Mouse (Mus musculus) neural tube, embryonic 10.5 days (tissue): Measurements from ENCODE around the gene Bsdc1.

Source experiments
- DNase-seq: peaks from one replicate; pipeline ENCODE4 v3.0.0-alpha.2; 2017; ENCODE audit warnings: low spot score; ENCODE audit errors: extremely low spot score

Bsdc1 gene

GRCm38 (mm10) chr4:129479863-129480262 lies 18.5 kb downstream of the Bsdc1 start:
- no peak for DNase-seq

- no peak for DNase-seq
These were observed 19.7 kb downstream of the Bsdc1 start for GRCm38 (mm10) chr4:129481090-129481489.

DNA sequence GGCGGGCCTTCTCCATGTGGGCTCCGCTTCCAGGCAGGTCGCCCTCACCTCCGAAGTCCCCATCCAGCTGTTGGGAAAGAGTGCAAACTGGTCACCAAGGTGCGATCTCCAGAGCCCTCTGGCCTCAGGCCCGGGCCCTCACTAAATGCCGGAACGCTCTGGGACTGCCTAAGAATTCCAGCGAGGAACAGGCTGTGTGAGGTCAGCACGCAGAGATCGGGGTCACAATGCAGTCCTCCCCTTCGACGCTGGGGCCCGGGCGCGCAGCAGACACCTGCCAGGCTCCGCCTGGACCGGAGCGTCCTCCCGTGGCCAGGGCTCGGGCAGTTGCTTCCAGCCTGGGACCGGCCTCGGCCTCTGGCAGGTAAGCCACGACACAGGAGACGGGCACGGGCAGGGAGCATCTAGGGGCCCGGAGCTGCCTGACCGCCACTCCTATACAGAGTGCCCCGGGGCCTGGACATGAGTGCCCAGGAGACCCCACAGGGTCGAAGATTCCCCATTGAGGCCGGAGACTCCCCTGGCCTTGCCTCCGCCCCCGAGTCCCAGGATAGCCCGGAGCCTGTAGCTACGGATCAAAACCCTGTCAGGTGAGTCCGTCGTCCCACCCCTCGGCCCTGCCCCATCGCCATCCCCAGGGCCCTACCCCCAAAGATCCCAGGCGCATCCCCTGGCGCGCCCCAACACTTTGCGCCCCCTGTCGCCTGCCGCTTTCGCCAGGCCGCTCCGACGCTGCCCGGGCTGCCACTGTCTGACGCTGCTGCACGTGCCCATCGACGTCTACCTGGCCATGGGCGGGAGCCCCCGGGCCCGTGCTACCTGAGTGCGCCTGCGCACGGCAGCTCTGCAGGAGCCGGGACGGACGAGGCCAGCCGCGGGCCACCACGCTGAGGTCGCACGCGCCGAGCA lies 29.8 kb downstream of the Bsdc1 start, which contains the start of the genes Tssk3 and Fam229a:
Gene Tssk3 (minus strand): TSS at position 51 of the 909 bp plus-strand sequence.
Gene Fam229a (plus strand): TSS at position 219 of the 909 bp plus-strand sequence.
- peak; percentile 47 for DNase-seq

GRCm38 (mm10) chr4:129494681-129495080 lies 33.3 kb downstream of the Bsdc1 start:
- DNase-seq = no peak

DNA sequence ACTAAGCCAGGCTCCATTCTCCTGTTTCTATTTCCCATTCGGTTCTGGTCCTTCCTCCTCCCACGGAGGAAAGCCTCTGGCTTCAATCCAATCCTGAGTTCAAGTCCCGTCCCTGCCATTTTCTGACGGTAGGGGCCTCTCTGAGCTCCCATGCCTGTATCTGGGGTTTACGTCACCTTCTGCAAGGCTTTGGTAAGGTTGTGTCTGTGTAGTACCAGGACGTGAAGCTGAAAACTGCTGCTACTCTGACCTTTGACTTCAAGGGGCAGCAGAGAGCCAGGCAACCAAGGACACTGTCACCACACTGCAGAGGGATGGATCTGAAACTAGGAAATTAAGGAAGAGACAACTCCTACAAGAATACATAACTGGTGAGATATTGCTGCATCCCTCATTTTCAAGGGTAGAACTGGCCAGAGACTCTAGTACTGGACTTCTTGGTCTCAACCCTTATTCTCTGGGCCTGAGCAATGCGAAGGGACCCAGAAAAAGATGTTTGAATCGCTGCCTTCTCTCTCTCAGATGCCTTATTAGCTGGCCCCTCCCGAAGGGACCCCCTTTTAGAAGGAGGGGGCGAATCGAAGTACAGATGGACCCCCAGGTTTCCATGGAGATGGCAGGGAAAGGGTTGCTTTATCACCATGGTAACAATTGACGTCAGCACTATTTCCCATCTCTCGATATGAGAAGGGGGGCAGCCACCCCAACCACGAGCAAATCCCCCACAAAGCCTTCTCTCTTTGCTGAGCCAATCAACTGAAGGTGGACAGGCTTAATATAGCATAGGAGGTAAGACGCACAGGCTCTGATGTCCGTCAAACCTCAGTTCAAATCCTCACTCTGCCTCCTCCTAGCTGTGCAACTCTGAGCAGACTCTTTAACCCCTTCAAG lies 34.5 kb downstream of the Bsdc1 start:
- DNase-seq = no peak

DNA sequence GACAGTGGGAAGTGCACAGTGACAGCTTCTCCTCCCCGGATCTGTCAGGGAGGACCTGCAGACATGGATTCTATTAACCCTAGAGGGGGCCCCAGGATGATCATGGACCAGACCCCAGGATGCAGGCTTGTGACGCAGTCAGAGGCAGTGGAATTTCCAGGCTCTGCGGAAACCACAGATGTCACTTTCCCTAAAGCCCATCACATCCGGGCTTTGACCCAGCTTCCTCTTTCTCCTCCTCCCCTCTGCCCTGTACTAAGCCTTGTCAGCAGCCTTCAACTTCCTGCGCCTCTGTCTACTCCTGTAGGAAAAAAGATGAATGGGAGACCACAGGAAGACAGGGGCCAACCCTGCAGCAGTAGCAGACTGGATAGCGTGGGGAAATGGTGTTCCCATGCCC lies 35.2 kb downstream of the Bsdc1 start:
- no peak for DNase-seq

DNA sequence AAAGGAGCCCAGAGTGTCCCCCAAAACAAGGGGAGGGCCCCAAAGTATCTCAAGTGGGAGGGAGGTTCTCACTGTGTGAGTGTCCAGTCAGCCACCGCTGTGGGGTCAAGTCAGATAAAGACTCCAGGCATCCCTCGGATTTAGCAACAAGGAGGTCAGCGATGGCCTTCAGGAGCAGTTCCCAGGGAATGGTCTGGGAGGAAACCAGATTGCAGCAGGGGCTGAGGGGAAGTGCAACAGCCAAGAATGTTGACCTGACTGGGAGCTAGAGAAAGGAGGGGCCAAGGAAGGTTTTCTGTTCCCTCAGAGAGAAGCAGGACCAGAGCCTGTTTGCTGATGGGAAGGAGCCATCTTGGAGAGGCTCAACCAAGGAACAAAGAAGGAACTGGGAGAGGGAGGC lies 37.6 kb downstream of the Bsdc1 start:
- DNase-seq = no peak

DNA sequence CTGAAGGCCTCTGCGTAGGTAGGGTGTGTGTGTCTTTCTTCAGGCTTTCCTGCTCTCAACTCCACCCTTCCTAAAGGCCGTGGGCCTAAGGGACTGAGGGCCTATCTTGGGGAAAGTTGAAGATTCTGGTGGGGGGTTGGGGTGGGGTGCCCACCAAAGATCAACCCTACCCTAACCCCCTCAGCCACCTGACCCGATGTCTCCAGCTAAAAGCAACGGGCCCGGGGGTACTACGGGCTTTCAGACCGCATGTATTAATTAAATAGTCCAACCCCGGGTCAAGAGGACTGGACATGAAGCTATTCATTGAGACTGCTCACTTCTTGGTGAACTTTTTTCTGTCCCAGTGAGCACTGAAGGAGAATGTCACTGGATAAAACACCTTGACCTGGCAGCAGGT lies 38.6 kb downstream of the Bsdc1 start:
- no peak for DNase-seq

- DNase-seq = peak; percentile 97
These were observed 39.5 kb downstream of the Bsdc1 start for GRCm38 (mm10) chr4:129500607-129501566.

GRCm38 (mm10) chr4:129502327-129502888 lies 41.0 kb downstream of the Bsdc1 start:
- DNase-seq = no peak

DNA sequence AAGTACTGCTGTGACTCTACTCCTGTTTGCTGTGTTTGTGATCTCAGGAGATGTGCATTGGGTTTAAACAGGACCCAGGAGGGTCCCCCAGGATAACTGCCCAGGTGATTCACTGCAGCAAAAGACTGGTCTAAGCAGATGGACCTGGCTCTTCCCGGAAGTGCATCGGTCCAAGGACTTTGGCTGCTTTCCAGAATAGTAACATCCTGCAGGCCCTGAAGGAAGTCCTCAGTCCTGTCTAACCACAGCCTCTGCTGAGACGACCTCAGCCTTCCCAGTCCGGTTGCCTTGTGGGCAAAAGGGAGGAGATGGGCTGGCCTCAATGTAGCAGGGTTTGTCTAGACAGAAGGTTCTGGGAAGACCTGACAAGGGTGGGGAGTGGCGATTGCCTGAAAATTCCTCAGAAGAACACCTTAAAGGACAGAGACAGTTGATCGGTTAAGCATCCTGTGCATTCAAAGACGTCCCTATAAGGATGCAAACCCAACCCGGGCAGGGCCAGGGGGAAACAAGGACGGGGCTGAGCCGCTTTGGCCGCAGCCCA lies 41.6 kb downstream of the Bsdc1 start:
- DNase-seq = no peak

GRCm38 (mm10) chr4:129505511-129505910 lies 44.1 kb downstream of the Bsdc1 start:
- no peak for DNase-seq

DNA sequence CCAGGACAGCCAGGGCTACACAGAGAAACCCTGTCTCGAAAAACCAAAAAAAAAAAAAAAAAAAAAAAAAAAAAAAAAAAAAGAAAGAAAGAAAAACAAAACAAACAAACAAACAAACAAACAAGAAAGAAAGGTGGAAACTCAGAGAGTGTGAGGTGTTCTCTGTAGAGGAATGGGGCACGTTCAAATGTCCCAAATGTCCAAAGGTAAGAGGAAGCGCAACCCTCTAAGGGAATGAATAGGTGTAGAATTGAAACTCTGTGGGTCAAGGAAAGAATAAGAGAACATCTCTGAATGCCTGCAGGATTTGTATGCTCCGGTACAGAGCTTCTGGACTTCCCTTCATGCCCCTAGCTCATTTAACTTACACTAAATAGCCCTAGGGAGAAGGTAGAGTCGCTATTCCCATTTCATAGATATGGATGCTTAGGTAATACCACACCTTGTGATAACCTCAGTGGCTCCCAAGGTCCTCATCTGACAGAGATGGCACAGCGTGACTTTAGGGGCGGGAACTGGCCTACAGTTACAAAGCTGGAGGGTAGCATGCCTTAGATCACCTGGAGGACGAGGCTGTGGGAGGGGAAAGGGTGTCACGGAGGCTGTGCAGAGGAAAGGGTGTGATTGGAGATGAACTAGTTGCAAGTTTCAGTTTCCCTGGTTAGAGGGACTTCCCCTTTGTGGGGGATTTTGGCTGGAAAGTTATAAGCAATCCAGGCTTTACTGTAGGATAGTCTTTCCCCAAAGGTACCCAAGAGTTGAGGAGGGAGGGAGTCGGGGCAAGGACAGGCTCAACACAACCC lies 46.3 kb downstream of the Bsdc1 start:
- DNase-seq = no peak

DNA sequence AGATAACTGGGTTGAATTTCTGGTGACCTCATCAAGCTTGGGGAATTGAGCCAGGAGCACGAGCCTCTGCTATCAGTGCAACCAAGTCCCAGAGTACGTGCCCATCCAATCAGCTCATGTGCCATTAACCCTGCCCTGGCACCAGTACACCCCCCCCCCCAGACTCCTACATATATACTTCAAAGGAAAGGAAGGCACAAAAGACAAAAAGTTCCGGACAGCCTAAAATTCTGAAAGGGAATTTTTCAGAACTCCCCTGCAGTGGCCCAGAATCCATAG lies 46.8 kb downstream of the Bsdc1 start:
- DNase-seq = no peak

DNA sequence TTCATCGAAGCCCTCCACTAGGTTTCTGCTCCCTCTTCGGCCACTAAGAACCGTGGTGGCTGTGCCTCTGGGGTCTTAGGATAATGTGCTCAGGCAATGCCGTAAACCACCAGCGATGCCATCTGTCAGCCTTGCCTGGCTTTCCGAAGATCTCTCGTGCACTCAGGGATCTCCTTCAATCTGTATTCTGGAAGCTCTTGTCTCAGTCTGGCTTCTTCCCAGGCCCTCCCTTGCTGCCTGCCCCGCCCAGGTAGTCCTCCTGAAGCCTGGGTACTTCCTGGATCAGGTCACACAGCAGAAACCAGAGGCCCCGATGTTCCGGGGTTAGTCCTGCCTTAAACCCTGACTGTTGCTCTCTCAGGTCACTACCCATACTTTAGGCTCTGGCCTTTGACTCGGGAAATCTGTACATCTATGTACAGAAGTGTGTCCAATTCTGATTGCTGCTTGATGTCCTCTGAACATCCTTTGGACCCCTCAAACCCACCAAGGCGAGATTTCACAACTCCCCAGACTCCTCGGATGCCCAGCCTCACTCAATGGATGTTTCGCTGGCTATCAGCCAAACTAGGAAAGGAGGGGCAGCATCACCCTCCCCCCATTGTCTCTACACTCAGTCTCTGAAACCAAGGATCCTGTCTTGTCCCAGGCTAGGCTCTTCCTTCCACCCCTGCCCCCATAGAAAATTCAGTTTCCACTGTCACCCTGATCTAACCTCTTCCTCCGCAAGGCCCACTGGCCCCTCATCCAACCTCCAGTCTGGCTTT lies 47.6 kb downstream of the Bsdc1 start:
- no peak for DNase-seq

GRCm38 (mm10) chr4:129509650-129510049 lies 48.3 kb downstream of the Bsdc1 start:
- no peak for DNase-seq

- DNase-seq = no peak
These were observed 49.5 kb downstream of the Bsdc1 start for GRCm38 (mm10) chr4:129510723-129511412.

DNA sequence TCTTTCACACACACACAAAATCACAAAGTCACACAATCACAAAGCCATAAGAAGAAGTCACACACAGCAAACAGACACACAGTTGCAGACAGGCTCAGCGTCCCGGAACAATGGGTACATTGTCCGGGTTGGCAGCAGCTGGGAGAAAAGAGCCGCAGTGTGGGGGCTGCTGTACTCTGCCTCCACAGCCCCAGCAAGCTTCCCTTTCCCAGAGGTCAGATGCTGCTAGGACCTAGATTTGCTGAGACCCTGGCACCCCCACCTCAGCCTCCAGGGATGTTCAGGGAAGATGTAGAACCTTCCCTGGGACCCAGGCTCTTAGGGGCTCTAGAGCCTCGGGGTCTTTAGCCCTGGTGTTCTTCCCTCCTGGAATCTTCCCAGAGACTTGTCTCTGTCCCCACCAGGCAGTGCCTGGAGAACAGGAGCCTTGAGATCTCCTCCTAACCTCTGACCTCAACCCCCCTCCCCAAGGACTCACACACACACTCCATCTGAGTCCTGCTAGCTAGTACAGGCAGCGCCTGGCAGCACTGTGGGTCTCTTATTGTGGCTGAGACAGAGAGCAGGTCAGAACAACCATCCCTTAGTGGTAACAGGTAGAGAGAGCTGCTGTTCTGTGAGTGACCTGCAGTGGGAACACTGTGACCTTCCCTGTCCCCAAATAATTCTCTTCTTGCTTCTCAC lies 50.2 kb downstream of the Bsdc1 start:
- peak; percentile 40 for DNase-seq
